Mouse (Mus musculus): ENCODE measurements at regions not wholly inside any gene's neighbourhood (a gene's known extent, or its start where the extent isn't known, plus 50 kb on each side); places are given as distances from the start of the nearest gene placed in this dataset.

DNA sequence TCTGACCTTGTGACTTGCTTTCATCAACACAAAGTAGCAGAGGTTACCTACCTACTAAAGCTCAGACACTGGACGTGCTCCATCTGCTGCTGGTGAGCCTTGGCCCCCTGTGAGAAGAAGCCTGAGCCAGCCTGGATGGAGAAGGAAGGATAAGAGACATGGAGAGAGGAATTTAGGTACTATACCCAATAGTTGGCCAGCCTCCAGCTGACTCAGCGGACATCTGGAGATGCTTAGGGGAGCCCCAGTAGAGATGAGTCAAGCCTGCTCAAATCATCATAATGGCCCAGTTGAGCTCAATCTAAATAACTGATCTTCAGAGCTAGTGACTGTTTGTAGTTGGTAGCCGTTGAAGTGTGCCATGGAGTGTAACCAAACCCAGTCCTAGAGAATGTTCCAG, 53.7 kb upstream of the Ripply2 start:
- Histone ChIP-seq H3K4me1 (peaks cover 9% of the 10 kb centered on the region; the same call in 1 of the 2 replicates), H3K4me3 (no peak overlapping the region), H3K4me2 (replicated peaks) (no peak overlapping the region), H3K27me3 (no peaks in the 10 kb centered on the region), H3K27ac (no peak overlapping the region), H3K9me3 (no peaks in the 10 kb centered on the region), H3K36me3 (no peaks in the 10 kb centered on the region), H3K9ac (no peak overlapping the region)
- 51% methylated on average over 3 of the region's 3 CpGs for WGBS
- no peak for ATAC-seq (ENCODE audit: low FRiP score, low read depth)

GRCm38 (mm10) chr9:86957076-86957475, 58.3 kb upstream of the Ripply2 start:
- ATAC-seq (ENCODE audit: low FRiP score, low read depth), result no peak
- 80% methylated on average over 1 of the region's 1 CpGs for WGBS
- H3K27me3 ChIP-seq, result no peaks in the 10 kb centered on the region
- no peaks in the 10 kb centered on the region for H3K9me3 ChIP-seq
- peaks cover 17% of the 10 kb centered on the region for H3K4me1 ChIP-seq
- no peak overlapping the region for H3K27ac ChIP-seq
- H3K36me3 ChIP-seq, result no peaks in the 10 kb centered on the region
- no peak overlapping the region for H3K4me2 ChIP-seq (replicated peaks)
- H3K9ac ChIP-seq, result no peak overlapping the region
- H3K4me3 ChIP-seq, result no peak overlapping the region

GRCm38 (mm10) chr9:86955720-86956119, 59.6 kb upstream of the Ripply2 start:
- 79% methylated on average over 3 of the region's 3 CpGs for WGBS
- Histone ChIP-seq H3K4me1 (peaks cover 19% of the 10 kb centered on the region), H3K9me3 (no peaks in the 10 kb centered on the region), H3K4me3 (no peak overlapping the region), H3K4me2 (replicated peaks) (no peak overlapping the region), H3K27me3 (no peaks in the 10 kb centered on the region), H3K36me3 (no peaks in the 10 kb centered on the region), H3K9ac (no peak overlapping the region), H3K27ac (no peak overlapping the region)
- no peak for ATAC-seq (ENCODE audit: low FRiP score, low read depth)

DNA sequence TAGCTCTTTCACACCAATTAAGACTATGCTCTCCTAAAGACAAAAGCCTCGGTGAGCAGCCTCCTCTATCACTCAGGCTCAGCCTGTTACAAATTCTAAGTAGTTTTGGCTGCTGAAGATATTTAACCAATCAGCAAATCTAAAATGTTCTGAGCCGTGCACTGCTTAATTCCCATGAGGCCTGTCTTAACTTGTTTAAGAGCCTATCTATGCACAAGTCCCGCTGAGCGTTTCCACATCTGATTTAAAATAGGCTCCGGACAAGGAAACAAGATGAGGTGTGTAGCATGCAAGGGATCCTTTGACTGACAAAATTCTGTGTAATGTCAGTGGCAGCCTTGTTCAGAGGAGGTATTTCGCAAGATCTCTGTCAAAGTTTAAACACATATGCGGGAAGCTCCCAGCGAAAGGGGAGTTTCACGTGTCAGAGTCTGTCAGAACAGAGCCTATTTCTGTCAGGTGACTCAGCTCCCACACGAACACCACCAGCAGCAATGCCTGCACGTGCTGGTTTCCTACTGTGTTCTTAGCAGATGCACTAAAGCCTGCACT, 63.3 kb upstream of the Ripply2 start:
- peaks cover 14% of the 10 kb centered on the region for H3K4me1 ChIP-seq
- peak; percentile 69; the same call in 1 of the 2 replicates for ATAC-seq (ENCODE audit: low FRiP score, low read depth)
- H3K9ac ChIP-seq, result no peak overlapping the region

DNA sequence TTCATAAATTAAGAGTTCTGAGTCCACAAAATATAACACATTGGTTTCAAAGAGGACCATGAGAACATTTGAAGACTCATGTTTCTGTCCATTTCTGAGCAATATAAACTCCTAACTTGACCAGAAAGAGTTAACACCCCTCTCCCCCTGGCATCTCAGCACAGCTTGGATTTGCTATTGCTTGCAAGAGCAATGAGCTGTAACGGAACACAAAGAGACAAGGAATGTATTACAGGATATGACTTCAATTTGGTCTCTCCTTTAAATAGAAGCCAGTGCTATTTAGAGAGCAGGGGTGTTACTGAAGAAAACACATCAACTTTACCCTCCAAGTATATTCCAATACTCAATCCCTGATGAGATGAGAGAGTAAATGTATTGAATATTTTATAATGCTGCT, 65.5 kb upstream of the Ripply2 start:
- H3K27me3 ChIP-seq, result no peaks in the 10 kb centered on the region
- no peaks in the 10 kb centered on the region for H3K9me3 ChIP-seq
- H3K4me3 ChIP-seq, result no peak overlapping the region
- H3K4me2 ChIP-seq (replicated peaks), result no peak overlapping the region
- ATAC-seq (ENCODE audit: low FRiP score, low read depth), result no peak
- no peak overlapping the region for H3K27ac ChIP-seq
- WGBS, result 10% methylated on average over 1 of the region's 1 CpGs
- H3K36me3 ChIP-seq, result no peaks in the 10 kb centered on the region
- no peak overlapping the region for H3K9ac ChIP-seq
- peaks cover 14% of the 10 kb centered on the region for H3K4me1 ChIP-seq

More for the DNA sequence above, 63.3 kb upstream of the Ripply2 start:
- Histone ChIP-seq H3K27ac (no peak overlapping the region), H3K4me3 (no peak overlapping the region), H3K9me3 (no peaks in the 10 kb centered on the region), H3K27me3 (no peaks in the 10 kb centered on the region), H3K36me3 (no peaks in the 10 kb centered on the region), H3K4me2 (replicated peaks) (no peak overlapping the region)
- WGBS, result 44% methylated on average over 11 of the region's 11 CpGs

DNA sequence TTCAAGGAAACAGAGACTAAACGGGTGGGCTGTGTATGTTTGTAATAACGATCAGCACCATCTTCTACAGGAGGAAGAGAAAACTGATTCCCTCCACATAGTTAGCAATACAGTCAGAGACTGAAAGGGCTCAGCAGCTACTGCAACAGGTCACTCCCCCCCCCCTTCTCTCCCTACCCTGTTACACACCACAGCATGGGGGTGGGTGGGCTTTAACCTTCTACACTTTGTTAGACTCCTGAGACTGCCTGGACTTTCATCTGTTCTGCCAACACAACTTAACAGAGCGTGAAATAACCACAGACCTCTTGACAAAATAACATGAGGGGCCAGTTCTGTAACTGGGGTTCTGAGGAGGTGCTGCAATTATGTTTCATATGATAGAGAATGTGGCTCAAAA, 50.7 kb upstream of the Snap91 start:
- 48% methylated on average over 3 of the region's 3 CpGs for WGBS
- ATAC-seq (ENCODE audit: low FRiP score, low read depth), result no peak

More for the DNA sequence above, 50.7 kb upstream of the Snap91 start:
- Histone ChIP-seq H3K4me1 (no peaks in the 10 kb centered on the region), H3K36me3 (no peaks in the 10 kb centered on the region), H3K9me3 (no peaks in the 10 kb centered on the region), H3K27me3 (no peaks in the 10 kb centered on the region), H3K9ac (no peak overlapping the region), H3K27ac (no peak overlapping the region), H3K4me2 (replicated peaks) (no peak overlapping the region), H3K4me3 (no peak overlapping the region)

All from limb, embryonic 13.5 days (tissue).